Mouse (Mus musculus) MEL-GATA-1-ER (cell line): ENCODE results near the gene Papln.

Experiments
- DNase-seq: peaks from one replicate; pipeline ENCODE4 v3.0.0-alpha.2; 2012; ENCODE audit warnings: low read depth; ENCODE audit errors: extremely low read depth

Gene Papln

GRCm38 (mm10) chr12:83816616-83817015, 53.2 kb downstream of the Papln start:
- no peak for DNase-seq

GRCm38 (mm10) chr12:83830424-83830823, 67.0 kb downstream of the Papln start:
- no peak for DNase-seq

- DNase-seq: no peak
These were observed 70.5 kb downstream of the Papln start for GRCm38 (mm10) chr12:83833979-83834378.

GRCm38 (mm10) chr12:83841409-83842190, 78.2 kb downstream of the Papln start:
- DNase-seq: no peak
